Mouse (Mus musculus): ENCODE results near the gene Nup210. TPM values are rescaled to one million over a fixed set of nuclear protein-coding genes. Genes with fewer than 3 reads are reported as not detected.

The Nup210 gene
- polyA plus RNA-seq, 1 experiment from 2014 or later: 2.0 TPM

Other genes with a start within 250 kb of the Nup210 start
- gene Iqsec1, start 128.1 kb downstream of the Nup210 start, polyA plus RNA-seq (2018): 63.5 to 135 TPM (median 75.2 TPM) in 3 replicates
- 0.55 to 1.4 TPM (median 0.77 TPM) in 3 replicates for gene Hdac11, start 39.8 kb upstream of the Nup210 start, polyA plus RNA-seq (2018)
- 0.19 to 0.30 TPM in 2 of 3 replicates, not detected in the other for gene Fbln2, start 95.6 kb upstream of the Nup210 start, polyA plus RNA-seq (2018)

Measured in macrophage (primary cell).